Mouse (Mus musculus) adrenal gland, postnatal 14 days (tissue): ENCODE results near the gene Ankrd63. TPM values are rescaled to one million over a fixed set of nuclear protein-coding genes. Genes with fewer than 3 reads are reported as not detected.
"Not testable (repeated sequence)": the region's sequence is repeated elsewhere in the genome, so short reads cannot be mapped to it uniquely, and the experiment has no call there.

Source experiments
- DNase-seq: peaks from one replicate; pipeline ENCODE4 v3.0.0; 2021; ENCODE audit warnings: mixed read lengths
- total RNA-seq: library from RNA; stranded (reverse); gene quantifications from 2 replicates; pipeline ENCODE4 v1.2.3, GENCODE M21; 2021

Gene Ankrd63
- total RNA-seq, 1 experiment from 2014 or later: 0.15 TPM

DNA sequence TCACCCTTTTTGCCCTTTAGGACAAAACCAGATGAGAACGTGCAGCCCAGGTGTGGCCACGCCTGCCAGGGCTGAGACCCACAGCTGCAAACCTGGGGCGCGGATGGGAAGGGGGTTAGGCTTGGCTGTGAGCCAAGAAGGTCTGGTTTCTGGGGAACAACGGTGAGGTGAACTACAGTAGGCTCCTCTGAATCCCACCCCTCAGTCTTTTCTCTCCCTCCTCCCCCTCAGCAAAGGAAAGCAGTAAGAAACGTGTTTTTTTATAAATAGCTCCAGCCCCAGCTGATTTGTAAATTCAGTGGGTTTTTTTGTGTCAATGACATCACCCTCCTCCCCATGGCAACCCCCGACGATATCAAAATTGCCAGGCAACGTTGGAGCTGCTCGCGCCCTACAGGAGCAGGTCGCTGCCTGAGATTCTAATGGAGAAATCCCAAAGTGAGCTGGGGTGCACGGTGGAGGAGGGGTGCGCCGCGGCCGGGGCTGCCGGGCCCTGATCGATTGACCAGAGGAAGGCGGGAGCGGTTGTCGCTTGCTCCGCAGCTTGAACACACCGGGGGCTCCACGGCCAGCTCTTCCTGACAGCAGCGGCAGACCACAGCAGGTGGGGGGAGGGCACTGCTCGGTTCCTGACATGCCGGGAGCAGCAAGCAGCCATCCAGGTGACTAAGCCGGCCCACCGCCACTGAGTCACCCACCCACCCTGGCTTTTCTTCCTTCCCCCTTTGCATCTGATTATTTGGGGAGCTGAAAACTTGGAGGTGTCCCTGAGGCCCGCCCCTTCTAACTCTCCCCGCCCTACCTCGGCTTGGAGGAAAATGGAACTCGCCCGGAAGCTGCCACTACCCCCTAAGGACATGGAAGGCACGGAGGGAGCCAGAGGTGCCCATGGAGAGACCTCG, 40.6 kb downstream of the Ankrd63 start, which contains the start of gene Pak6:
Gene Pak6, plus strand, starts transcription at position 402 of the 902 bp plus-strand sequence.
- DNase-seq: peak; percentile 74

DNA sequence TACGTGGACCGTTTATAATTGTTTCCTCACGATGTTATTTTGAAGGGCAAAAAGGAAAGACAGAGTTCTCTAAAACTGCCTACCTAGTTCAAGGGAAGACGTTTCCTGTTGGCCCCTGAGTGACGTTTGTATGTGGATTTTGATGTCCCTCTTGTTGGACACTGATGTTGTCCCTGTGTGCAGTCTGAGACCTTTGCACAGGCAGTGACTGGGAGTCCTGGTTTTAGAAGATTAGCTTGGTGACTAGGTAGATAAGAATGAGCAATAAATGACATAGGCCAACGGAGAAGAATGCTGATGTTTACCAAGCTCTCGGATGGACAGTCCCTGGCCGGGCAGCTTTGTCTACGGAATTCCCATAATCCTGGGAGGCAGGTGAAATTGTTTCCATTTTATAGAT, 41.9 kb downstream of the Ankrd63 start:
- no peak for DNase-seq

DNA sequence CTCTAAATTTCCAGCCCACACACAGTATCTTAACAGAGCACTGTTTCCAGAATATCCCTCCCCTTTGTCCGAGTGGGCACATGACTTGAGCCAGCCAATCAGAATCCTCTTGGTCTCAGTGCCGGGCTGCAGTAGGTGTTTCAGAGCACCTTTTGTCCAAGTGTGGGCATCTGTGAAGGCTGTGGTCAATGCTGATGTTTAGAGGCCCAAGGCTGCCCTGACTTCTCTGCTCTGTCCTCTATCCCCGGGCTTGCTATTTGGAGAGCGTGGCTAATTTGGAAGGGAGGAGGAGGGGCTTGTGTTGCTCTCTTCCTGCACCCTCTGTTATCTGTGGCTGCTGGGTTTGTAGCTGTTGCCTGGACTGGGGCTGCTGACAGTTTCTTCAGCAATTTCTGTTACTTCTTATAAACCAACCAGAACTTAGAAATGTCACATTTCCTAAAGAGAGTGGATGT, 43.7 kb downstream of the Ankrd63 start:
- peak; percentile 70 for DNase-seq

DNA sequence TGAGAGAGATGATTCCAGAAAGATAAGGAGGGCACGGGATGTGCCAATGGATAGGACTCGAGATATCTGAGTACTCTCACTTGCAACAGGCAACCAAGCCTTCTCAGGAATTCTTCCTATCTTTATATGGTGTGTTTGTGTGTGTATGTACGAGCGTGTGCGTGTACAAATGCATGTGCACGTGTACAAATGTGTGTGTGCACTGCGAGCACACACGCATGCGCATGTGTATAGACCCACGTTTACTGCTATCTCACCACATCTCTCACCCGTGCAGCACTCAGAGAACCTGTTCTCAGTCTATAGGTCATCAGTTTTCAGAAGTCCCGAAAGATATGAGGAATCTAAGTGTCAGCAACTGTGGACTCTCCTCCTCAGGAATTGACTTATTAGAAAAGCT, 44.3 kb downstream of the Ankrd63 start:
- DNase-seq: no peak

DNA sequence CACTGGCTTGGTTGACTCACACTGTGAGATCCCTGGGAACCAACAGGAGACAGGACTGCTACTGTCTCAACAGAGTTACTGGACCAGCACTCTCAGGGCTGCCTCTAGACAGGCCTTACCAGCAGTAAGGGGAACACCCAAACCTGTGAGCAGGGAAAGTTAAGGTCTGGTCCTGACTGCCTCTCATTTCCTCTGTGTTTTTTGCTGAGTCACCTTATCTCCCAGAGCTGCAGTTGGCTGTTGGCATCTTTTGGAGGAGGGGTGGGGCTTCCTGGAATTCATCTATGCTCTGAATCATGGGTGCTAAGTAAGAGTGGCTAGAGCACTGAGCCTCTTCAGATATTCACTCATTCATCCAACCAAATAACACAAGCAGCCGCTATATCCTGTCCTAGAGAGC, 44.7 kb downstream of the Ankrd63 start:
- DNase-seq: peak; percentile 68

DNA sequence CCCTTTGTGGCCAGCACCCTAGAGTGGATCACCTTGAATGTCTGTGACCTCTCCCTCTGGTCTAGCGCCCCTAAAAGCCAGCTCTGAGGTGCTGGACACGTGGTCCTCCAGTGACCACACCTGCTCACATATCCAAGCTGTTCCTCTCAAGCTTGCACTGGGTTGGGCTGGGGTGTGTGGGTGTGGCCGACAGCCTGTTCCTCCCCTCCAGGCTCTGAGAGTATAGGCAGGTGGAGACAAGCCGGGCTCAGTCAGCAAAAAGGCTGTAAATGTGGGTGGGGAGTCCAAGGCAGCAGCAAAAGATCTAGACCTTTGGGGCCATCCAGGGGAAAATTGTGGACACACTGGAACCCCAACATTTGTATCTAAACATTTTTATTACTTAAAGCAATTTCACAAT, 45.3 kb downstream of the Ankrd63 start:
- DNase-seq: no peak

DNA sequence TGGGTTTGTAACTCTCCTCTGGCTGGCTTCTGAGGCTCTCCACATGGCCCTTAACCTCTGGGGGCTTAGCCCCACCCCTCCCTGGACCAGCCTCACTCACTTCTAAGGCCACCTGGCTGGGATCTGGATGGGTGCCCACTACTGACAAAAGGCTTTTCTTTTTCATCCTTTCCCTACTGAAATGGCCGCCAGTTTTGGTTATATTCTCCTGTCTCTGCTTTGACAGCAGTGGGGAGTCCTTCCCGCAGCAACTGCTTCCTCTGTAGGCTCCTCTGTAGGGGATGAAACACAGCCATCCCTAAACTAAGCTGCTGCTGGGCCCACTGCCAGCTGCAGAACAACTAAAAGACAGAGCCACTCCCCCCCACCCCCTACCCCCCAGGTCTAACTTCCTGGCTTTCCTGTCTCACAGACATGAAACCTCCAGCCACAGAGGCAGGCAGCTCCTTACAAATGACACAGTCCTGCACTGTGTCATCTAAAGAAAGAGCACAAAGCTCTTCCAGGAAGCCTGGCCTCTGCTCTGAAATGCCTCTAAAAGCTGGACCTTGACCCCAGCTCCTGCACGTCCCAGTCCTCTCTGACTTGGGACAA, 47.0 kb downstream of the Ankrd63 start:
- DNase-seq: no peak

DNA sequence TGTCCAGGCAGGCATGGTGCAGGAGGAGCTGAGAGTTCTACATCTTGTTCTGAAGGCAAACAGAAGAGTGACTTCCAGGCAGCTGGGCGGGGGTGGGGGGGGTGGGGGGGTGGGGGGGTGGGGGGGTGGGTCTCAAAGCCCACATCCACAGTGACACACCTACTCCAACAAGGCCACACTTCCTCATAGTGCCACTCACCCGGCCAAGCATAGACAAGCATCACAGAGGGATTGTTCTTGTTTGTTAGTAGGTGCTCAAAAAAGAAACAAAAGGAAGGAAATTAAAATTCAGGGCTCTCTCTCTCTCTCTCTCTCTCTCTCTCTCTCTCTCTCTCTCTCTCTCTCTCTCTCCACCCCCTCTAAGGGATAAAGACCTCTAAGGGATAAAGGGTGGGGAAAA, 53.1 kb downstream of the Ankrd63 start:
- not testable (repeated sequence) for DNase-seq

Other genes starting within 250 kb of the Ankrd63 start
- gene Srp14, start 224.3 kb downstream of the Ankrd63 start, total RNA-seq: 140 and 142 TPM in 2 replicates
- gene Bmf, start 154.3 kb downstream of the Ankrd63 start, total RNA-seq: 14.4 and 26.8 TPM in 2 replicates
- 19.5 and 21.4 TPM in 2 replicates for gene Bub1b, start 105.8 kb downstream of the Ankrd63 start, total RNA-seq
- 10.5 and 12.7 TPM in 2 replicates for gene Pak6, start 40.7 kb downstream of the Ankrd63 start, total RNA-seq
- gene Plcb2, start 24.5 kb upstream of the Ankrd63 start, total RNA-seq: 1.1 and 8.7 TPM in 2 replicates
- 28.8 and 30.0 TPM in 2 replicates for gene Inafm2, start 41.8 kb upstream of the Ankrd63 start, total RNA-seq
- gene Ccdc9b, start 58.7 kb upstream of the Ankrd63 start, total RNA-seq: 4.2 and 4.8 TPM in 2 replicates
- gene Phgr1, start 68.8 kb upstream of the Ankrd63 start, total RNA-seq: not detected in 2 replicates
- 26.3 and 28.1 TPM in 2 replicates for gene Disp2, start 75.8 kb upstream of the Ankrd63 start, total RNA-seq
- gene Knstrn, start 110.0 kb upstream of the Ankrd63 start, total RNA-seq: 17.8 and 17.9 TPM in 2 replicates
- gene Ivd, start 158.0 kb upstream of the Ankrd63 start, total RNA-seq: 173 and 197 TPM in 2 replicates
- gene Bahd1, start 196.4 kb upstream of the Ankrd63 start, total RNA-seq: 32.3 and 33.7 TPM in 2 replicates
- gene Chst14, start 222.5 kb upstream of the Ankrd63 start, total RNA-seq: 10.1 and 13.3 TPM in 2 replicates